Mouse (Mus musculus) brain, adult 2 months (tissue): Measurements from ENCODE around the gene Rgcc.

ENCODE experiments used
- DNase-seq: peaks from one replicate; pipeline ENCODE4 v3.0.0; 2011; ENCODE audit warnings: low read depth, low spot score

Gene Rgcc

DNA sequence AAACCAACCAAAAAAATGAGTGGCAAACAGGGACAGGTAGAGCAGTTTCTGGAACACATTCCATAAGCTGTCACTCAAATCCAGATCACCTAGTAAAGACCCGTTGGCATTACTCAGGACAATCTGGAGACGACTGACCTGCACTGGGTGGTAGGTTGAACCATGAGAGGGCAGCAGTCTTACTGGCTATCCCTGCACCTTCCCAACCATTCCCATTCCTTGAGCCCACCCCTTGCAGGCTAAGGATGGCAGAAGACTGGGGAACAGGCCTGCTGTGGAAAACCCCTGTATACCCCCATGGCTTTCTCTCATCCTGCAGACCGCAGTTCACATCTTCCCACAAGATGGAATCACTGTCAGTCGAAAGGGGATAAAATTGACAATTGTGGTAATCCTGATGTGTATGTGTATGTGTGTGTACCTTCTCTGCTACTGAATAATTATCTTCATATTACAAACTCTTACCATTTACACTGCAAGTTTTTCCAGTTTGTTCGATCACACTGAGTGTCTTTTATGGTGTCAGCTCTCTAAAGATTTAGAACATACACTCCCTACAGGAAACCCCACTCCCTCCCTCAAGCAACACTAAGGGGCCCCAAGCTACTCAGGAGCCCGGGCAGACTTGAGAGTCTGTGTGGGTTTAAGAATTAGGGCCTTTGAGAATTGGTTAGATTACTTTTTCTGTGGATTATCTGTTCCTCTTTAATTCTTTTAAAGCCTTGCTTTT lies 59.6 kb downstream of the Rgcc start:
- no peak for DNase-seq

DNA sequence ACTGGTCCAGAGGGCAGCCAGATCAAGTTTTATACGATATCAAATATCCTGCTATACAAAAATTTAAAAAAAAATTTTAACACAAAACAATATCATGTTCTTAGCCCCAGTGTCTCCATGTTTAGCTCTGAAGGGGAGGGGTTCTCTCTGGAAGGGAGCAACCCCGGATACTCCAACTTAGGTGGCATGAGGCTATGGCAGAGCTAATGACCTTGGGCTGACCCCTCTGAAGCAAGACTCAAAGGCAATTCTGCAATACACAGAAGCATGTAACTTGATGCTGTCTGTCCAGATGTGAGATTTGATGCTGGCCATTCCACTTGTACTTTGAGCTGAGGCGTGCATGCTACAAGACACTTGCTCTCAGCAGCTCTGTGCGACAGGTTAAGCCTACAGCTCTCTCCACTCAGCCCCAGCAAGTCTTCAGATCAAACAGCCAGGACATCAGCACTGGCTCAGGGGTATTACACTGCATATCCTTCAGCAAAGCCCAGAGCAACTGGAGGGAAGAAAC lies 60.3 kb downstream of the Rgcc start:
- no peak for DNase-seq

DNA sequence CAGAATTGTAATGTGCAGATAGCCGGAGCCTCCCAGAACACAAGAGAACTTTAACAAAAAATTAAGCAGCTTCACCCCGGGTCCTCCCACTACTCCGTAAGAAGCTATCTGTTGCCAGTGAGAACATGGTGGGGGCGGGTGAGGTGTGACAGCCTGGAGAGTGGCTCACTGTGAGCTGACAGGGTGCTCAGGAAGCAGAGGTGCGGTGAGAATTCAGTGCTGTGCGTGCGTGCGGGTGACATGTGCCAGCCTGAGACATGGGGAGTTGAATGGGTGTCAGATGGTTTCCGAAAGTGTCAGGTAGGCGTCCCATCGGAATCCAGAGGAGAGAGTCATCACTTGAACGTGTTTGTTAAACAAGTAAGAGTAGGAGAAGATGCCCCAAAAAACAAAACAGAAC lies 62.0 kb downstream of the Rgcc start:
- peak; percentile 84 for DNase-seq
